Mouse (Mus musculus): ENCODE data around the gene Catsper2.

Gene Catsper2

DNA sequence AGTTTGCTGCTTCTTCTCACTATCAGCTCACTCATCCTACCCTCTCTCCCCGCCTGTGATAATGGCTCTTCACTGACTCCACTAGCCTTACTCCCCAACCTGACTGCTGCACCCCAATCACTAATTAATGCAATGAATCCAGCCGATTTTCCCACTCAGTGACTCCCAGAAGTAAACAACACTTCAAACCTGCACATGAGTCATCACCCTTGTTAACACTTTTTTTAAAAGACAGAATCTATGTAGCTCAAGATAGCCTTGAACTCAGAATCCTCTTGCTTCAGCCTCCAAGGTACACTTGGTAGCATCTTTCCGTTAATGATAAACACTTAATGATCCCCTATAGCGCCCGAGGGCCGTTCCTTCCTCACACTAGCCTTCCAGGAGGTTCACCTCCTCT is 59.2 kb downstream of the Catsper2 start:
- in situ Hi-C loops (cut with MboI), result no loop called here

DNA sequence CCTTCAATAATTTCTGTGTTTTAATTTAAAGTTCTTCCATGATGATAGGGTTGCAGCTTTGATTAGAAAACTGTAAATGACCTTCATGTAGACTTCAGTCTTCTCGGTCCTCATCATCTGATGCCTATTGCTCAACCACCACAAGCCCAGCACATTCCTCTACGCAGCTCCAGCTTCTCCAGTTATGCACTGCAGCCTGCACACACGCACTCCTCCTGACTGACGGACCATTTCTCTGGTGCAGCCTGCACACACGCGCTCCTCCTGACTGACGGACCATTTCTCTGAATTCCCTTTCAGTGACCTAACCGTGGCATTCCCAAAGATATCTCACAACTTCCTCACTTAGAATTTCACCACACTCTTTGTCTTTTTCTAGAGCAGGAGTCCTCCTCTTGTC is 60.4 kb downstream of the Catsper2 start:
- in situ Hi-C loops (cut with MboI), result no loop called here

Data from mature B cell (primary cell).